Mouse (Mus musculus) spleen, adult 18-20 months (tissue): Measurements from ENCODE around the gene Shank1.
A peak's percentile ranks its signal among the peaks of the same experiment; 100 is the strongest.

ENCODE experiments used
- DNase-seq, 2 experiments: peaks; one replicate each; pipeline ENCODE4 v3.0.0; 2022; ENCODE audit warnings: mixed read lengths in 2 of 2

Gene Shank1

GRCm38 (mm10) chr7:44304775-44305641, 5.0 kb upstream of the Shank1 start:
- peak; percentile 91 to 95 for DNase-seq

- DNase-seq = no peak
Observed at GRCm38 (mm10) chr7:44305686-44306085, 4.4 kb upstream of the Shank1 start.

GRCm38 (mm10) chr7:44306516-44307240, 3.4 kb upstream of the Shank1 start, which contains the start of gene Clec11a:
Gene Clec11a (minus strand): TSS chr7:44306902.
- no peak for DNase-seq

GRCm38 (mm10) chr7:44307261-44308020, 2.6 kb upstream of the Shank1 start:
- DNase-seq = no peak

- DNase-seq = peak; percentile 24 to 35
Observed at GRCm38 (mm10) chr7:44310285-44310877, 328 bp downstream of the Shank1 start.

GRCm38 (mm10) chr7:44310878-44311712, 1.0 kb downstream of the Shank1 start:
- peak; percentile 56 to 61 for DNase-seq

- DNase-seq = peak; percentile 66 to 72
Observed at GRCm38 (mm10) chr7:44311713-44312304, 1.8 kb downstream of the Shank1 start.

GRCm38 (mm10) chr7:44312484-44312883, 2.4 kb downstream of the Shank1 start:
- peak in 1 of 2 experiments; percentile 21 for DNase-seq

- DNase-seq = peak in 1 of 2 experiments; percentile 57
Observed at GRCm38 (mm10) chr7:44317913-44318312, 7.9 kb downstream of the Shank1 start.

- no peak for DNase-seq
Observed at GRCm38 (mm10) chr7:44320886-44321285, 10.8 kb downstream of the Shank1 start.

- no peak for DNase-seq
Observed at GRCm38 (mm10) chr7:44322290-44322689, 12.2 kb downstream of the Shank1 start.

GRCm38 (mm10) chr7:44326614-44327013, 16.6 kb downstream of the Shank1 start:
- no peak for DNase-seq

- DNase-seq = no peak
Observed at GRCm38 (mm10) chr7:44332336-44332735, 22.3 kb downstream of the Shank1 start.

GRCm38 (mm10) chr7:44334139-44334538, 24.1 kb downstream of the Shank1 start:
- no peak for DNase-seq

- DNase-seq = no peak
Observed at GRCm38 (mm10) chr7:44335031-44335878, 25.2 kb downstream of the Shank1 start.

- no peak for DNase-seq
Observed at GRCm38 (mm10) chr7:44336046-44337021, 26.3 kb downstream of the Shank1 start.

GRCm38 (mm10) chr7:44337121-44337849, 27.2 kb downstream of the Shank1 start:
- DNase-seq = no peak

- no peak for DNase-seq
Observed at GRCm38 (mm10) chr7:44340226-44340625, 30.2 kb downstream of the Shank1 start.
